Mouse (Mus musculus) spleen, adult 2 months (tissue): ENCODE measurements around the gene Gopc.

Experiments used
- CTCF ChIP-seq: fragments of 200-500 bp; IDR thresholded peaks from 2 replicates; pipeline ENCODE4 v1.5.1; 2011; ENCODE audit warnings: mild to moderate bottlenecking, inconsistent platforms; ENCODE audit not compliant: insufficient read depth, insufficient read length, insufficient replicate concordance; ENCODE audit errors: extremely low read depth
- POLR2A ChIP-seq: fragments of 200-500 bp; IDR thresholded peaks from 2 replicates; pipeline ENCODE4 v1.6.1; 2011; ENCODE audit warnings: low read depth, low read length, inconsistent platforms

DNA sequence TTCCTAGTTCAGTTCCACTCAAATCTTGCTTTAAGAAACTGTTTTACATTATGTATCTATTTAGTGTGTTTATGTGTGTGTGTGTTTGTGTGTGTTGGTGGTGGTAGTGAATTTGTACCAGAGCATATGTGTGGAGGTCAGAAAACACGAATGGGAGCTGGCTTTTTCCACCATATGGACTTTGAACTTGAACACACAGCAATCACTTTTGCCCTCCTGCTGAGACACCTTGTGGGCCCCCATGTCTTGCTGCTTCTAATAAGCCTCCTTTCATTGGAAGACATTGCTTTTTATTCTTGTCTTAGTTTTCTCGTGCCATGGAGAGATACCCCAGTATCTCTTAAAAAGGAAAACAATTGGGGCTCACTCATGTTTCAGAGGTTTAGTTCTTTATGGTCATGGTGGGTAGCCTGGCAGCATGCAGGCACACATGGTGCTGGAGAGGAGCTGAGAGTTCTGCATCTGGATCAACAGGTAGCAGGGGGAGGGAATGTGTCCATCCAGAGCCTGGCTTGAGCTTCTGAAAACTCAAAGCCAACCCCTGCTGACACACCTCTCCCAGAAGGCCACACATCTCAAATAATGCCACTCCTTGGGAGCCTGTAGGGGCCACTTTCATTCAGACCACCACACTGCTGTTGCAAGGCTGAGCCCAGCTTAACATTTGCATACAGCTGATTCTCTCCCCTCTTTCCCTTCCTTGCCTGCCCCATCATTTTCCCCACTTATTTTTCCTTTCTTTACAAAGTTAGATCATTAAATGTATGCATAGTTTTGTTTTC lies 45.9 kb upstream of the Gopc start:
- TF ChIP-seq CTCF = no peak
- TF ChIP-seq POLR2A = no peak
